Mouse (Mus musculus) adrenal gland (tissue): ENCODE measurements around the gene Cmss1.
"Not testable (repeated sequence)": the region's sequence is repeated elsewhere in the genome, so short reads cannot be mapped to it uniquely, and the experiment has no call there.

Experiments used
- intact Hi-C: fragments of 180-260 bp; cut with DNase I; formaldehyde crosslinking; loops from one replicate; pipeline ENCODE4 v1.15.1; 2025

Gene Cmss1

DNA sequence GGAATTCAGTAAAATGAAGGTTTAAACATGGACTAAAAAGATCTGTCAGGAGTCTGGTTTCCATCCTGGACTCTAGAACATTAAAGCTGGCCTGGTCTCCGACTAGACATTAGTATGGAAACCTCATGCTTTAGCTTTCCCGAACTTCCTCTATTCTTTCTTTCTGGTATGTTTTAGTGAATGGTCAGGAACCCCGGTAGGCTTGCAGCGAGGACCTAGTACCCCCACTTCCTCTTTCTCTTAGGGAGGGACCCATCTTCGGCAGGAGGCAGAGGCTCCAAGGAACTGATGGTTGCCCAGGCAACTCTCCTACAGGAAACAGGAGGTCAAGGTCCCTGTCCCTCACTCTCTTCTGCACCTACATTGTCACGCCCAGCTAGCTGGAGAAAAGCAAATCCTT, 210.4 kb downstream of the Cmss1 start:
- intact Hi-C loops, result loop anchor here (5.0 kb wide), 1 partner anchor 34 kb away; no protein-coding TSS in a partner anchor

DNA sequence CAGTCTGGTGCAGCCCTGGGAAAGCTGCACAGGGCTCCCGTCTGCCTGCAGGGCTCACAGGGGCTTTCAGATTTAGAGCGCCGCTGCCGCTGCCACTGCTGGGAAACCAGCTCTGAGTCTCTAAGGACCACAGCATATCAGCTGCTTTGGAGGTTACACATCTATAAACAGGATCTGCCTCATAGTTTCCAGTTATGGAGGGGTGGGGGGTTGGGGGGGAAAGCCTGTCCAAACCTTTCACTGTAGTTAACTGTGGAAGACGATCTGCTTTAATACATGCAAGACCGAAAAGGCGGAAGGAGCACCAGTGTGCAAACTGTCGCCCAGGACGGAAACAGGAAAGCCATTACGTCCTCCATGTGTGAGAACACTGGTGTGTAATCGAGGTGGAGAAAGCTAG, 213.5 kb downstream of the Cmss1 start:
- intact Hi-C loops, result no loop called here

DNA sequence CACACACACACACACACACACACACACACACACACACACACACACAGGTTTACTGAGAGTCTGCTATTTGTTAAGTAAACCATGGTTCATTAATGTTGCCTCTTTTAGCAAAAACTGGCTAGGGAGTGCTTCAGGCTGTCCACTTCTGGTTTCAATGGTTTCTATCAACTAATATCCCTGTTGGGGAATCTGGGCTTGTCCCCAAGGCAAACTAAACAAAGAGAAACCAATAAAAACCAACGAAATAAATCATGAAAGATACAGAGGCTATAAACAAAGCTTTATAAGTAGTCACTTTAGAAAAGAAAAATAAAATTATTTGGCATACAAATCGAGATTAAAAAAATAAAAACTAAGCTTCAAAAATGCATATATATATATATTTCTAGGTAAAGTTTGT, 214.2 kb downstream of the Cmss1 start:
- intact Hi-C loops, result no loop called here

DNA sequence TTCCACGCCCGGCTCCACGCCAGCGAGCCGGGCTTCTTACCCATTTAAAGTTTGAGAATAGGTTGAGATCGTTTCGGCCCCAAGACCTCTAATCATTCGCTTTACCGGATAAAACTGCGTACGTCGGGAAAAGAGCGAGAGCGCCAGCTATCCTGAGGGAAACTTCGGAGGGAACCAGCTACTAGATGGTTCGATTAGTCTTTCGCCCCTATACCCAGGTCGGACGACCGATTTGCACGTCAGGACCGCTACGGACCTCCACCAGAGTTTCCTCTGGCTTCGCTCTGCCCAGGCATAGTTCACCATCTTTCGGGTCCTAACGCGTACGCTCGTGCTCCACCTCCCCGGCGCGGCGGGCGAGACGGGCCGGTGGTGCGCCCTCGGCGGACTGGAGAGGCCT, 215.5 kb downstream of the Cmss1 start:
- intact Hi-C loops, result not testable (repeated sequence)

DNA sequence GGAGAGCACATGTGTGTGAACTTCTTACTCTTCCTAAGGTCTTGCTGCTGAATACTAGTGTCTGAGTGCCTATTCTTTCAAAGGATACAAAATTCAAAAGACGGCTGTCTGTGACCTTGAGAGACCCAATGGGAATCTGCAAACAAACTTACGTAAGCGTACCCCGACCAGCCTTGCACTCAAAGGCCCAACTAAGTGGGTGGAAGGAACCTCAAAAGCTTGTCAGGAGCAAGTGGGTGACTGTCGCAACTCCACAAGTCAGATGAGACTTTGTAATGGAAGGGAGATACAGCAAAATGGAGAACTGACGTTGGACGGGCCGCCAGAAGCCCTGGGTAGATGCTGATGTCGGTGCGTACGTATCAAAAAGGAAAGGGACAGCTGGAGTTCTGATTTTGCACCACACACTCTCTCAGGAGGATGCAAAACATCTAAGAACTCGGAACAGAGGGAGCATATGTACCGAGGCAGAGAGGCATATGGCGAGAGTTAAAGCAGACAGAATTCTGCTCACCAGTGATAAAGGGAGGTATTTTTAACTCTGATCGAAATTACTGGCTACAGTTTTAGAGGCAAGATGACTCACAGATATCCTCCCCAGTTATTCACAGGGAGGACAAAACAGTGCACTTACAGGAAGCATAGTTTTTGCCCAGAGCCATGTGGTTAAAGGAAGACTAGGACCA, 217.0 kb downstream of the Cmss1 start:
- intact Hi-C loops, result no loop called here

DNA sequence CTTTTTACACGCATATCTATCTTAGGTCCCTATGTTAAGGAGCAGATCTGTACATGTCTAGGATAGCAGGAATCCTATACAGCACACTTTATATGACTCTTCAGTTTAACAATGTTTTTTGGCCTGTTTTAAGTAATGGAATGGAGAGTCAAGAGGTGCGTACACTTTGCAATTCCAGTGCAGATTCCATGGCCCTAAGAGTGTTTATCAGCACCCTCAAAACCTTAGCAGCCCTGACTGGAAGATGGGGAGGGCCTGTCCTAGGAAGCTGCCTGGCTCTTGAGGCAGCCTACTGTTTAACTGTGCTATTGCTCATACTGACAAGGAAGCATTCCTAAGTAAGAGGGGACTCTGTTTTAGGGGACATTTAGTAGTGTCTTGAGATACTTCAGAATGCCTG, 222.4 kb downstream of the Cmss1 start:
- intact Hi-C loops, result no loop called here

DNA sequence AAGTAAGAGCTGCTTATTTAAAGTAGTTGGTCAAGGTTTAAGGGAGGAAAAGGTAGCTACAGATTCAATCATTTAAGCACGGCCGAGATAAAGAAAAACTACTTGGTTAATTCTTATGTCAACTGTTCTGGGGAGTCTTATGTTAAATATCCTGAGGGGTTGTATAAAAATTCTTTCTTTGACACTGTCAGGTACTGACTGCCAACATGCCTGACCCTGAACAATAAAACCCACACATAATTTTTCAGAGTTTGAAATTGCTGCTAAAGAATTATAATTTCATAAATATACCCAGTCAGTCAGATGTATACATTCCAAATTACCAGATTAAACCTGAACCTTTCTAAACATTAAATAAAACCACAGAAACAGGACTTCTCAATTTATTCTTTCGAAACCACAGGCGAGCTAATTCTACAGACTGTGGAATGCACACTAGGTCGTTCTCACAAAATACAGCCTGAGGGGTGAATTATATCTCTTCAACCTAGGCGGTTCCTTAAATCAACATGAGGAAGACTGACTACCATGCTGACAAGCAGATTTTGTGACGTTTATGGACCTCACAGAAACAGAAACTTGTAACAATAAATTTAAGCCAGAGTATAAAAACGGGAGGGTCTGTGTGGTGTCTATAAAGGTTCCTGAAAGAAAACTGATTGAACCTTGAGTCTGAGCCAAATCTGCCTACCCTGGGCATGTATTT, 223.2 kb downstream of the Cmss1 start:
- intact Hi-C loops, result no loop called here

DNA sequence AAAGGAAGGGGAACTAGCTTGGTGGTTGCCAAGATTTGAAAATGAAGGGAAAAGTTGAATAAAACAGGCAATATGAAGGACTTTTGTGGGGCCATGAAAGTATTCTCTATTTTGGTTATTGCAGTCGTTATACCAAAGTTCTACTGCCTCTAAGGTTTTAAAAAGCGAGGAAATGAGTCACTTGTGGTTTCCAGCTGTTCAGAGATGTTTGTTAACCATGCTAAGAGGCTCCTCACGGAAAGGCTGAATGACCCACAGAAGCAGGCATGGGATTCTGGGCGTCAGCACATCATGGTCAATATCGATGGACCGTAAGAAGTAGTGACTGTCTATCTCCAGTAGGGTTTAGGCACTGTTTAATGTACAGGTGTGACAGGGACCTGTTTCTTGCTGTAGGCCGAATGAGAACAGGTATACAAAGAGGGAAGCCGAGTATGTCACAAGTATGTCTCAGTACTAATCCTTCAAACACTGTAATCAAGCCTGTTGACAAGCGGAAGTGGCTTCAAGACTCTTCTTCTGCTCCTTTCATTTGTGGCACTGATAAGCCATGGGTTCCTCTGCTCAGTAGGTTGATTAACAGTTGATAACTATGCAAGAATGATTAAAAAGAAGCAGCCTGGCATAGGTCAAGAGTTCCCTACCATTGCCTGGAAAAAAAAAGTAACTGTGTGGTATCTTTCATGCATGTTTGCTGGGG, 227.9 kb downstream of the Cmss1 start:
- intact Hi-C loops, result no loop called here

DNA sequence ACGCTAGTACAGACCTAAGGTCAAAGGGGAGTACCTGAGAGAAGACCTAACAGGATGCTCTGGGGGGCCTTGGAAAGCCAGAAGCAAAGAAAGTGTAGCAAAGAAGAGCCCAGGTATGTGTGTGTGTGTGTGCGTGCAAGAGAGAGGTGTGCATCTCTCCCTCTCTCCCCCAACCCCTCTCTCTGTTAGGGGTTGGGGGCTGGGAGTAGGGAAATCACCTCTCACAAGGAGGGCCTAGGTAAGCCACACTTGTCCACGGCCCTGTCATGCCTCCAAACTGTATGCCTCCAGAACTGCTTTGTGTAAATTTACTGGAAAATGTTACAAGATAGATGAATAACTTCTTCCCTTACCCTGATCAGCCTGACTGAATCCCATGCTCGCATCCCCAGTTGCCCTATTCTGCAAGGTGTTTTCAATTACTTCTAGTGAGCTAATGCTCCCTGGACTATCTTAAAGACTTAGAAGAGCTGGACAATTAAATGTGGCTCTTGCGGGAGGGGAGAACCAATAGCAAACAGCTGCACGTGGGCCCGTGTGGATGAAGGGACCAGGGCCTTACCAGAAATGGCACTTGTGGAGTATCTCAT, 231.3 kb downstream of the Cmss1 start:
- intact Hi-C loops, result no loop called here

DNA sequence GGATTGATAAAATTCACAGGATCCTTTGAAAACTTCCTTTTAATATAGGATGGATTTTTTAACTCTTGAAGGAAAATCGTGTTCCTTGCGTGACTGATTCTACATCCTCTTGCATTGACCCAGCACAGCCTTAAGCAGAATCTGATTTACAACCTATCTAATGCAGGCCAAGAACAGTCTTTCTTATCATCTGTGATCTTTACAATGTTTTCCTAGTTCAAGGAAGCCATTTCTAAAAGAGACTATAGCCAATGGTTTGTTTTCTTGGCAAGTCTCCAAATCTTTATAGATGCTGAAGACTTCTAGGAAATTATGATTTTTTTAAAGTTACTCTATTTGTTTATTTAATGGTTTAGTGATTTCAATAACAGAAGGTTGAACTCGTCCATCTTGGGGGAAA, 234.5 kb downstream of the Cmss1 start:
- intact Hi-C loops, result no loop called here

DNA sequence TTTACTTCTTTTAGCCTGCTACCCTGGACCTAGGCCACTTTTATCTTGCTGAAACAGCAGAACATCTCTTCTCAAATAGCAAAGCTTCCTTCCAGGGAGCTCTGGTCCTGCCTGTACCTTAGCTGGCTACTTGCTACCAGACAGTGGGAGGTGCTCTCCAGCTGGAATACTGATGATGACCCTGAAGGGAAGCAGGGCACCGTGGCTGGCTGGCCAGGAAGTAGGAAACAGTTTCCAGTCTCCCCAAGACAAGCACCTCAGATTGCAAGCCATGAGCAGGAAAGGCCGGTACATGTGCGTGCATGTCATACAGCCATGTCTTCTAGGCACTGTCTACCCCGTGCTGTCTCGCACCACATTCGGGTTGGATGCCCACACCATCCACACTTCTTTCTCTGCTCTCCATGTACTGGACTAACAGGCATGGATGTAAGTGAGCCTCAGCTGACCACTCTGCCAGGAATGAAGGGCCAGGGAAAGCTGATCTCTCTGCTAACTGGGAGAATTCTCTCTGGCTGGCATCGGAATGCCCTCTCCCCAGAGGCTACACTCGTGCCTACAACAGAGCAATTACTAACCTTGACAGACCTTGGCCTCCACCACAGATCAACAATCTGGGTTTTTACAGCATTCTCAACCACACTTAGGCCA, 236.7 kb downstream of the Cmss1 start:
- intact Hi-C loops, result no loop called here

DNA sequence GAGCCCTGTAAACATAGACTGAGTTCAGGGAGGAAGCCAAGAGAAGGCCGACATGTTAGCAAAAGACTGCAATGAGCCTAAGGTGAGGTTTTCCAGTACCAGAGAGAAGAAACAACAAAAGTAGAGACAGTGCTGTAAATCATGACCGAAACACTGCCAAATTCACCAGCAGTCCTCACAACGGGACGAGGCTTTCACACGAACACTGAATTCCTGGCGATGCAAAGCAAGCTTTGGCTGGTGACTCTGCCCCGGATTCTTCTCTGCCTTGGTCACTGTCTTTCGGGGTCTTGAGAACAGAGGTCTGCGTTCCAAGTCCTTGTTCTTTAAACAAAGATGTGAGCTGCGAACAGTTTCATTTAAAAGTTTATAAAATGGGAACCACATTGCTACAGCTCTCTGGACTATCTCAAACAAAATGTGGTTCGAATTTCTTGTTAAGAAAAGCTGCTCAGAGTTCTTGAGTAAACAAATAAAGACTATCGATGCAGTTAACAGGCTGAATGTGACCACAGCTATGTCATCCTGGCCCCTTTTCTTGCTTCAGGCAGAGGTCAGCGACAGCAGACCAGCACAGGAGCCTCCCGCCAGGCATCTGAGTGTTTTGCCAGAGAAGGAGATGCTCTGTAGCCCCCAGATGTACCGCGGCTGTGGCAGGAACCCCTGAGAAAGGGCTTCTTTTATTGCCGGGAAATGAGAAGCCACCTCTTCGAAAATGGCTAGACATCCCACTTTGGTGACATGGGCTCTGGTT, 239.5 kb downstream of the Cmss1 start:
- intact Hi-C loops, result no loop called here

DNA sequence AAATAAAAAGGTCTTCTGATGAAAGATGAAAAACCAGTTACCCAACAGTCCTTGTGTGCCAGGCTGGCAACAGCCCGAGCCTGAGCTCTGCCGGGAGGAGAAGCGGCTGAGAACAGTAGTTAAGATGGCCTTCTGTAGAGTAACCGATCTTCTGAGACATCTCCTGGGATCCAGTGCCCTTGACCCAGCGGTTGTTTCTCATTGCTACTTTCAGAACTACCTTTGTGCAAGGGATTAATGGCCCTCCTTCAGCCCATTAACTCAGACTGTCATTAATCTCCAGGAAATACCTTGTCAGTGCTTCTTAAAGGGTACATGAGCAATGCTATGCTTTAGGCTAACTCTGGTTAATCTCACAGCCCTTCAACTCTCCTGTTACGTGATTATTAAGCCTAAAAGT, 240.5 kb downstream of the Cmss1 start:
- intact Hi-C loops, result no loop called here

DNA sequence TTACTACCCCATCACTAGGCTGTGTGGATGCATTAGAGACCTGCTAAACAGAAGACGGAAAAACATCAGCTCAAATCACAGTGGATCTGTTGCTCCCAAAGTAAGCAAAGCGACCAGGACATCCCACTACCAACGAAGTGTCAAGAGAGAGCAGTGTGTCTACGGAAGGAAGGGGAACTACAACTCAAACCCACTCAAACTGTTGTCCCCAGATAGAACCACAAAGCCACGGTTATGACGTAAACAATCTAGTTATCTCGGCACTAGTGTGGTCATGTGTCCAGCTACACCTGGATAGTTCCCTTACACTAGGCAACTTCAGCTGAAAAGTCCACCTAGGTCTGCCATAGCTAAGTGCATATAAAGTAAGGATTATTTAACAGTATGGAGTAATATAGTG, 242.2 kb downstream of the Cmss1 start:
- intact Hi-C loops, result loop anchor here (5.0 kb wide), 1 partner anchor 33 kb away; no protein-coding TSS in a partner anchor

DNA sequence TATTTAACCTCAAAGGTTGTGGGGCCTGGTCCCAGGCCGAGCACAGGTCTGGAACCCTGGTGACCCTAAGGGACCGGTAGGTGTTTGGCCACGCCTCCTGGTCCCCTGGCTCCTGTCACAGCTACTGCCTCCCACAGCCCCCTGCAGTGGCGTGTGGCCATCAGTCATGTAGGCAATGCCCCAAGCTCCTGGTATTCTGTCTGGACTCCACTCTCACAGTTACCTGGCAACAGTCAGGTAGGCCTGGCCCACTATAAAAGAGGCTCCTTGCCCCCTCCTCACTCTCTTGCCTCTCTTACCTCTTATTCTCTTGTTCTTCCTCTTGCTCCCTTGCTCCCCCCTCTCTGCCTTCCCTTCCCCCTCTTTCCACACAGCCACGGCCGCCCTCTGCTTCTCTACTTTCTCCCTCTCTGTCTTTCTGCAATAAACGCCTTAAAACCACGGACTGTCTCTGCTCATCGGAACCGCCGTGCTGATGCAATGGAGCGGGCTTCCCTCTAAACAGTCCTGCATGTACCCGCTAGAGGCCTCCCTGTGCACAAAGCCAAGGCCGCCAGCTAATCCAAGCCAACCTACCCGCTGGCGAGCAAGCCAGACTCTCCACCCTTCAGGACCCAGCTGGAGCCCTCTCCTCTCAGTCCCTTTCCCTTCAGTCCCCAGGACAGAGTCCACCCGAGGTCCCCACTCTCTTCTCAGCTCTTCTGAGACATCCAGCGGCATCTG, 243.8 kb downstream of the Cmss1 start:
- intact Hi-C loops, result loop anchor here (5.0 kb wide), 1 partner anchor 34 kb away; no protein-coding TSS in a partner anchor

DNA sequence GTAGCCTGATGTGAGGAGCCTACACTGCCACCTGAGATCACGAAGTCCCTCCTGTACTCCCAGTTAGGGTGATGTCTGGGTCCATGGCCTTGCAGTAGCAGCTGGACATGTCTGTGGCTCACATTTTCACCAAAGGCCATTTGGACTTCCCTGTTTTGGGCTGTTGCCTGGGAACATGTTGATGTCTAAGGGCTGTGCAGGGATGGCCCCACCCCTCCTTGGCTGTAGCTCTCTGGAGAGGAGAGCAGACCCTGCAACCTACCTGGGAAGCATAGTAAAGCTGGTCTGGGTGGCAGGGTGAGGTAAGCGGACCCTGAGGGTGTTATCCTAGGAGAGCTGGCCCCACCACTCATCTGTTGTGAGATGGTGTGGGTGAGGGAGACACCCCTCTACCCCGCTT, 245.9 kb downstream of the Cmss1 start:
- intact Hi-C loops, result loop anchor here (5.0 kb wide), 1 partner anchor 37 kb away; no protein-coding TSS in a partner anchor

DNA sequence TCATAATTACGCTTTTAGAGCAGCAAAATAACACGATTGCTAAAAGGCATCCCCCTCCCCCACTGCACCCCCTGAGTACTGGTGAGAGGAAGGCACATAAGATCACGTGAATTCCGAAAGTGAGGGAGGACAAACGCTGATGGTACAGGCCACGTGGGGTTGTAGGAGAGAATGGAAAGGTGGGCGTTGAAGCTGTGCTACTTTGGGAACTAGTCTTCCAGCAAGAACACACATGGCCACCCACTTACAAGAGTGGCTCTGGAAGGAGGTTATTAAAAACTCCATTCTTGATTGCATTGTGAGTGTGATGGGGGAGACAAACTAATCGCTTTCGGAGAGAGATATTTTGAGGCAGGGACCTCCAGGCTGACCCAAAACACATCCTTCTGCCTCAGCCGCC, 247.4 kb downstream of the Cmss1 start:
- intact Hi-C loops, result no loop called here

DNA sequence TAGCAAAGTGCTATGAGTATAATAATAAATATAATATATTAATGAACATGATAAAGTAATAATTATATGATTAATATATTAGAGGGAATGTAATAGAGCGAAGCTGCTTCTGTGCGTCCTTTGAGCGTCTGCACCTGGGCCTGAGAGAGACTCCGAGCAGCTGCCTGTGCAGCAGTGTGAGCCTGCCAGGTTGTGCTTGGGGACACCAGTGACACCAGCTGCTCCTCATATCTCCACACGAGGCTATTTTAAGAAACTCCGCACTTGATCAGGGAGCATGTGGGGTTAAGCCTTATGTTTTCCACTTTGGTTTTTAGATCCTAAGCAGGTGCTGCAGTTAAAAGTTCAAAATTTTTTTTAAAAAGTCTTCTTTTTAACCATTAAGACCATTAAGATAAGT, 249.7 kb downstream of the Cmss1 start:
- intact Hi-C loops, result no loop called here

DNA sequence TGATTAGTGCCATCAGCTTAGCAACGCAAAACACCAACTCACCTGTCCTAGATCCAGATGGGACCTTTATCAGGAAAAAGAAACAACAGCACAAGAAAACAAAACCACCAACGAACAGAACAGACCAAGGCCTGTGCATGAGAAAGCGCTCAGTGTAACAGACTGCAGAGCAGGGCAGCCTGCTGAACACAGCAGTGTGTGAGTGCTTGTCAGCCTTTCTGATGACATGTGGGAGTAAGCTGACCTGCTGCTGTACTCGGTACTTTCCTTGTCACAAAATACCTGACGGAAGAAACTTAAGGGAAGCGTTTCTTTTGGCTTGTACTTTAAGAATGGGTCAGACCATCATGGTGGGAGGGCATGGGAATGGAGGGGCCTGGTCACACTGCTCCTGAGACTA, 250.2 kb downstream of the Cmss1 start:
- intact Hi-C loops, result no loop called here

DNA sequence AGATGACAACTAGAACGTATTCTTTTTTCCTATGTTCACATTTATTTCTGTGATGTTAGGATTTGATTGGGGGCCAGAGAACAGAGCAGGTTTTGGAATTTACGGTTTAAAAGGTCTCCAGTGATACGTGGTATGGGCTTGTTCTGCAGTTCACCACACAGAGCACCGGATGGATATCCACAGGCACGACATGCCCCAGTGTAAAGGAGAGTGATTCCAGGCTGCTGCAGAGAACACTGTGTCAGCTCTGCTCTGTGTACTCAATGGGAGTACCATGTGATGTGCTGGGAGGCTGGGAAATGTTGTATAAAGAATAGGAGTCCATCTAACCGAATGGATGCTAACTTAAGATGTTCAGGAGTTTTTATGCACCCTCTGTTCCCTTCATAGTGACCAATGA, 252.7 kb downstream of the Cmss1 start:
- intact Hi-C loops, result no loop called here
